Mouse (Mus musculus) heart, embryonic 11.5 days (tissue): ENCODE results near the gene Xxylt1. TPM values are rescaled to one million over a fixed set of nuclear protein-coding genes. Genes with fewer than 3 reads are reported as not detected.

Experiments
- ATAC-seq: fragments of 200-750 bp; cut with Nextera tagmentation; replicated peaks from 2 replicates; pipeline ENCODE4 v1.8.0; 2017; ENCODE audit warnings: moderate library complexity; ENCODE audit not compliant: insufficient number of reproducible peaks, low FRiP score, low TSS enrichment
- H3K27ac ChIP-seq: fragments of 300-500 bp; sonication (generic); 2 replicates; pipeline ENCODE4 v1.5.1; 2014; ENCODE audit warnings: mild to moderate bottlenecking, low read depth, low read length
- H3K27me3 ChIP-seq: fragments of 300-500 bp; sonication (generic); 2 replicates; pipeline ENCODE4 v1.6.1; 2014; ENCODE audit warnings: mild to moderate bottlenecking, low read length, mixed read lengths; ENCODE audit not compliant: control insufficient read depth, insufficient read depth
- H3K36me3 ChIP-seq: fragments of 300-500 bp; sonication (generic); 2 replicates; pipeline ENCODE4 v1.6.1; 2014; ENCODE audit warnings: mild to moderate bottlenecking, low read length, moderate library complexity, mixed read lengths; ENCODE audit not compliant: control insufficient read depth, insufficient read depth
- H3K4me1 ChIP-seq: fragments of 300-500 bp; sonication (generic); 2 replicates; pipeline ENCODE4 v1.6.1; 2014; ENCODE audit warnings: low read length; ENCODE audit not compliant: control insufficient read depth, insufficient read depth
- H3K4me2 ChIP-seq: fragments of 300-500 bp; sonication (generic); 2 replicates; pipeline ENCODE4 v1.6.1; 2014; ENCODE audit warnings: mild to moderate bottlenecking, moderate library complexity
- H3K4me3 ChIP-seq: fragments of 300-500 bp; sonication (generic); 2 replicates; pipeline ENCODE4 v1.5.1; 2014; ENCODE audit warnings: low read depth, low read length
- H3K9ac ChIP-seq: fragments of 300-500 bp; sonication (generic); 2 replicates; pipeline ENCODE4 v1.6.1; 2014; ENCODE audit warnings: mild to moderate bottlenecking, low read depth, low read length, moderate library complexity
- H3K9me3 ChIP-seq: fragments of 300-500 bp; sonication (generic); replicated peaks from 2 replicates; pipeline ENCODE4 v1.6.1; 2016; ENCODE audit warnings: low read length; ENCODE audit not compliant: control insufficient read depth
- WGBS: fragments of 180-500 bp; shearing (Covaris S2); extraction: QIAGEN DNeasy Blood & Tissue Kit; methylation state at CpG from one replicate; pipeline ENCODE4 v1.1.7; 2014; ENCODE audit not compliant: insufficient replicate concordance; 5-methylcytosine and 5-hydroxymethylcytosine counted together
- polyA plus RNA-seq: library from polyadenylated mRNA; unstranded; fragments of >200 nt; fragmentation: Nextera tagmentation; extraction: Ambion mirVana; gene quantifications from 2 replicates; pipeline ENCODE4 v1.2.1, GENCODE M21; 2014

Gene Xxylt1
- polyA plus RNA-seq, 1 experiment from 2014 or later, result 10.3 TPM

DNA sequence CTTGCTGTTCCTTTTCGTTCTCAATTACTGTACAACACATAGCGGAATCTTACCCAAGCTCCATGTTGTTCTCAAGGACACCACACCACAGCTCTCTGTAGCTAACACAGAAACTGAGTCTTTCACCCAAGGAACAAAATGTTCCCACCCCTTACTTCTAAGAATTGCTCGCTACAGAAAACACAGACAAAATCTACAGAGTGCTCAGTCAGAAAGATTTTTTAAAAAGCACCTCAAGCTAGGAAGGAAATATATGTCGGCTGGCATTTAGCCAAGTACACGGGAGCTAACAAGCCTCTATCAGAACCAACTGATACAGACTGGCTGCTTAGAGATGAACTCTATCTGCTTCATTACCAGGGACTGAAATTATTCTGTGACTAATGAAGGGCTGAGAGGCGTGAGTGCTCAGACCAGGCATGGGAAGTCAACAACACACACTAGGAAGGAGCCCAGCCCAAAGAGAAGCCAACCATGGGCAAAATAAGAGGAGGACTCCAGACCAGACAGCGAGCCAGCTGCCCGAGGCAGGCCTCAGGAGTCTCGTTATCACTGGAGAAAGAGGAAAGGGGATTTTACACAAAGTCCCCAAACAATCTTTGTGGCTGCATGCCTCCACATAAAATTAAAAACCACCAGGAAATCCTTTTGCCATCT, 41.3 kb downstream of the Xxylt1 start:
- no peak overlapping the region for H3K9ac ChIP-seq
- no peaks in the 10 kb centered on the region for H3K27me3 ChIP-seq
- H3K4me1 ChIP-seq, result peaks cover 14% of the 10 kb centered on the region
- WGBS, result 63% methylated on average over 9 of the region's 9 CpGs
- no peak for ATAC-seq
- no peak overlapping the region for H3K27ac ChIP-seq
- H3K36me3 ChIP-seq, result no peaks in the 10 kb centered on the region
- 0 out of 2 replicates have a peak overlapping the region, but pooled peaks have one; percentile 17 for H3K4me2 ChIP-seq
- no peaks in the 10 kb centered on the region for H3K9me3 ChIP-seq
- H3K4me3 ChIP-seq, result no peak overlapping the region

- H3K4me2 ChIP-seq, result no peak overlapping the region
- H3K27ac ChIP-seq, result no peak overlapping the region
- H3K9ac ChIP-seq, result no peak overlapping the region
- no peak overlapping the region for H3K4me3 ChIP-seq
- H3K4me1 ChIP-seq, result peaks cover 21% of the 10 kb centered on the region
- no peaks in the 10 kb centered on the region for H3K27me3 ChIP-seq
- no peaks in the 10 kb centered on the region for H3K36me3 ChIP-seq
- no peaks in the 10 kb centered on the region for H3K9me3 ChIP-seq
- 78% methylated on average over 1 of the region's 1 CpGs for WGBS
- no peak for ATAC-seq
These were observed 43.8 kb downstream of the Xxylt1 start for GRCm38 (mm10) chr16:31037431-31037830.

GRCm38 (mm10) chr16:31035651-31036245, 45.5 kb downstream of the Xxylt1 start:
- Histone ChIP-seq H3K27me3 (no peaks in the 10 kb centered on the region), H3K4me3 (no peak overlapping the region), H3K9me3 (no peaks in the 10 kb centered on the region), H3K36me3 (no peaks in the 10 kb centered on the region), H3K4me2 (no peak overlapping the region), H3K9ac (no peak overlapping the region), H3K4me1 (peaks cover 26% of the 10 kb centered on the region), H3K27ac (no peak overlapping the region)
- no peak for ATAC-seq
- 90% methylated on average over 8 of the region's 8 CpGs for WGBS

DNA sequence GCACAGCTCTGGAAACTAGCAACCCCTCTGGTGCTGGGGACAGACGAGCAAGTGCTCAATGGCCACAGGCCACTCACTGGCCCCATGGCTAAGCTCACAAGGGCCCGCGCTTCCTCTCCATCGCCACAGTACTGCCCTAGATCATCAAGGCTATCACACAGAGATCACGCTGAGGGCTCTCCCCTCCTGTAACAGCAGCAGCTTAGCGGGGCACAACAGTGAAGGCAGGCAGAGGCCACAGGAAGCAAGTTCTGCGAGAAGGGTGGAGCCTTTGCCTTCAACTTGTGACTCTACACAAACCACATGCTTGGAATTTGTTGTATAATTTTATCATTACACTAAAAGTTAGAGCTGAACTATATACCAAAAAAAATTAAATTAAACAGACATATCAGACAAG, 46.0 kb downstream of the Xxylt1 start:
- Histone ChIP-seq H3K4me1 (peaks cover 27% of the 10 kb centered on the region), H3K9ac (no peak overlapping the region), H3K36me3 (no peaks in the 10 kb centered on the region), H3K27me3 (no peaks in the 10 kb centered on the region), H3K4me2 (no peak overlapping the region), H3K4me3 (no peak overlapping the region), H3K27ac (0 out of 2 replicates have a peak overlapping the region, but pooled peaks have one; percentile 4), H3K9me3 (no peaks in the 10 kb centered on the region)
- ATAC-seq, result no peak
- WGBS, result 44% methylated on average over 7 of the region's 7 CpGs

- H3K27ac ChIP-seq, result no peak overlapping the region
- no peaks in the 10 kb centered on the region for H3K9me3 ChIP-seq
- H3K4me2 ChIP-seq, result no peak overlapping the region
- no peak for ATAC-seq
- H3K4me1 ChIP-seq, result peaks cover 27% of the 10 kb centered on the region
- WGBS, result 81% methylated on average over 3 of the region's 3 CpGs
- H3K36me3 ChIP-seq, result no peaks in the 10 kb centered on the region
- no peak overlapping the region for H3K4me3 ChIP-seq
- no peaks in the 10 kb centered on the region for H3K27me3 ChIP-seq
- no peak overlapping the region for H3K9ac ChIP-seq
These were observed 47.2 kb downstream of the Xxylt1 start for GRCm38 (mm10) chr16:31034051-31034450.

DNA sequence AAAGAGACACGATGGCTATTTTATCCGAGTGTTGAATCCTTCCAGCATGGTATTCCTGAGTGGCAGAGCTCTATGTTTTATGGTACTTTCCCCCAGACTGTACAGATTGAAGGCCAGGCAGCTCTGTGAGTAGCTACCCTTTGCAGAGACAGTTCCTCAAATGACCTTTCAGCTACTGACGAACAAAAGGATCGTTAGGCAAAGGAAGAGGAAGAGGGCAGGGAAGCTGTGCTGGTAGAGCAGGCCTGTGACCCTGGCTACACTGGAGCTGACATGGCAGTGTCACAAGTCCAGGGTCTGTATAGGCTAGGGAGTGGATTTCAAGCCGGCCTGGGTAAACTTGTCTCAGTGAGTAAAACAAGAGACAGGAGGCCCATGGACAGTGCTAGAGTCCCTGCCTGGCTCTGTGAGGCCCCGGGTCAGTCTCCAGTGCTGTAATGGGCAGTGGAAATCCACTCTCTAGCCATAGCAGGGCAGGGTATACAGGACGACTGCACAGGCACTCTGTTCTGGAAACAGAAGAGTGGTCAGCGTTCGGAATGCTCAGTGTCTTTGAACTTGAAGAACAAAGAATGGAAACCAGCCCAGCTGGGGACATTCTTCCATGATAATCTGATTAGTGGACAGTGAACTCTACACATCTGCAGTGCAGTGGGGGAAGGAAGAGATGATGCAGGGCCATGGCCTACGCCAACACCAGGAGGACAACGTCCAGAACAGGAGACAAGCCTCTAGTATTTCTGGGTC, 51.3 kb downstream of the Xxylt1 start:
- no peak overlapping the region for H3K4me3 ChIP-seq
- no peak overlapping the region for H3K4me2 ChIP-seq
- WGBS, result 53% methylated on average over 11 of the region's 11 CpGs
- no peaks in the 10 kb centered on the region for H3K9me3 ChIP-seq
- peaks cover 25% of the 10 kb centered on the region for H3K4me1 ChIP-seq
- no peak overlapping the region for H3K9ac ChIP-seq
- ATAC-seq, result no peak
- H3K27me3 ChIP-seq, result no peaks in the 10 kb centered on the region
- H3K36me3 ChIP-seq, result no peaks in the 10 kb centered on the region
- no peak overlapping the region for H3K27ac ChIP-seq

GRCm38 (mm10) chr16:31027675-31028074, 53.6 kb downstream of the Xxylt1 start:
- no peak overlapping the region for H3K27ac ChIP-seq
- H3K36me3 ChIP-seq, result no peaks in the 10 kb centered on the region
- H3K27me3 ChIP-seq, result no peaks in the 10 kb centered on the region
- no peak overlapping the region for H3K9ac ChIP-seq
- H3K4me1 ChIP-seq, result peaks cover 22% of the 10 kb centered on the region
- ATAC-seq, result no peak
- H3K4me2 ChIP-seq, result no peak overlapping the region
- H3K9me3 ChIP-seq, result no peaks in the 10 kb centered on the region
- no peak overlapping the region for H3K4me3 ChIP-seq

- no peak overlapping the region for H3K4me3 ChIP-seq
These were observed 55.7 kb downstream of the Xxylt1 start for GRCm38 (mm10) chr16:31025516-31025915.

More at GRCm38 (mm10) chr16:31025516-31025915, 55.7 kb downstream of the Xxylt1 start:
- Histone ChIP-seq H3K27ac (no peak overlapping the region), H3K9ac (no peak overlapping the region), H3K4me1 (peaks cover 30% of the 10 kb centered on the region), H3K36me3 (no peaks in the 10 kb centered on the region), H3K27me3 (no peaks in the 10 kb centered on the region), H3K9me3 (no peaks in the 10 kb centered on the region), H3K4me2 (no peak overlapping the region)
- 88% methylated on average over 7 of the region's 7 CpGs for whole genome bisulfite sequencing
- ATAC-seq, result no peak
